Mouse (Mus musculus): ENCODE results near the gene Brwd3. TPM values are rescaled to one million over a fixed set of nuclear protein-coding genes. Genes with fewer than 3 reads are reported as not detected.

Gene Brwd3
- polyA plus RNA-seq, 1 experiment from 2014 or later = 4.3 TPM

DNA sequence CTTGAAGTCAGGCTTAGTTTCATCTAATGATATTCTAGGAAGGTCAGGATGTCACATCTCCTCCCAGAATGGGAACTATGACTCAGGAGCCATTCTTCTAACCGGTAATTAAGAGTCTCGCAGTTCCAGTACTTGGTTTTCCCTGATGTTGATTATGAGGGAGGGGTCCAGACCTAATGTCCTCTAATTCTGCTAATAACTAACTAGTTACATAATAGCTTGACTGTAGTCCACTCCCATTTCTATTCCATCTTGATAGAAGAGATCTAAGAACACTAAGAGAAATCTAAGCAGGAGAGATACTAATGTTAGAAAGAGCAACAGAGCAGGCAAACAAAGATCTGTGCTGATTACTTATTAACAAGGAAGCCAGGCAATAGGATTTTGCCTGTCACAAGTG lies 129.9 kb downstream of the Brwd3 start:
- DNase-seq (ENCODE audit: low spot score) (no peak), ATAC-seq (ENCODE audit: insufficient number of reproducible peaks, low FRiP score, low TSS enrichment, low read depth) (no peak)
- Histone ChIP-seq H3K9me3 (ENCODE audit: control insufficient read depth, low read length) (no peaks in the 10 kb centered on the region), H3K36me3 (ENCODE audit: control insufficient read depth, insufficient read depth, low read length) (no peaks in the 10 kb centered on the region), H3K27ac (replicated peaks; ENCODE audit: low read depth, low read length) (no peak overlapping the region), H3K4me3 (ENCODE audit: low read depth, low read length) (no peak overlapping the region), H3K9ac (ENCODE audit: low read length) (no peak overlapping the region), H3K4me1 (ENCODE audit: control insufficient read depth, insufficient read depth, low read length) (no peaks in the 10 kb centered on the region), H3K27me3 (ENCODE audit: control insufficient read depth, insufficient read depth, low read length) (no peaks in the 10 kb centered on the region), H3K4me2 (ENCODE audit: low read depth, severe bottlenecking) (no peak overlapping the region)
- WGBS = 88% methylated on average over 2 of the region's 2 CpGs

Other genes starting within 250 kb of the Brwd3 start
- not detected in 2 replicates for gene Gm379, start 169.5 kb downstream of the Brwd3 start, polyA plus RNA-seq (2014; fragmentation: Nextera tagmentation; extraction: Ambion mirVana)
- gene Hmgn5, start 179.0 kb upstream of the Brwd3 start, polyA plus RNA-seq (2014; fragmentation: Nextera tagmentation; extraction: Ambion mirVana) = 20.7 and 23.4 TPM in 2 replicates